Comparison of ENCODE assay signal across 26 mouse cellular contexts in genomic region chr1:187258756-187259155, GRCm38 (mm10). TPM values are rescaled to one million over a fixed set of nuclear protein-coding genes. Genes with fewer than 3 reads are reported as not detected.
A peak's percentile ranks its signal among the peaks of the same experiment; 100 is the strongest.
DNase-seq lines count a peak whose midpoint lies in the region; TF ChIP-seq lines count a peak whose summit lies in the region.
"Had no signal": no experiment of that assay in that cellular context is flagged by ENCODE, and none has a peak within 500 bp of the region (broad histone marks: within the 10 kb centered on the region; RNA-seq: fewer than 3 reads in every experiment).

No protein-coding gene starts in this region.

- H3K4me1 ChIP-seq in heart, adult 2 months (ENCODE audit: control insufficient read depth, insufficient read depth, low read length) = no peaks in the 10 kb centered on the region
- H3K4me1 ChIP-seq: liver, embryonic 15.5 days; lung, embryonic 15.5 days had no signal

- H3K4me3 ChIP-seq in heart, adult 2 months = no peak overlapping the region
- no peak overlapping the region for H3K4me3 ChIP-seq in layer of hippocampus, adult 2 months
- H3K4me3 ChIP-seq: hindbrain, embryonic 10.5 days; limb, embryonic 12.5 days; liver, embryonic 15.5 days; lung, embryonic 15.5 days; neural tube, embryonic 13.5 days had no signal

- no peak for TF ChIP-seq EP300 in heart, adult 2 months (IDR thresholded peaks at IDR 0.05; ENCODE audit: insufficient read depth, low read depth, low read length)

- H3K36me3 ChIP-seq in heart, adult 2 months (ENCODE audit: control insufficient read depth, insufficient read depth, low read length) = no peaks in the 10 kb centered on the region
- H3K36me3 ChIP-seq: limb, embryonic 12.5 days; liver, embryonic 15.5 days; lung, embryonic 15.5 days; neural tube, embryonic 13.5 days had no signal

- no peak overlapping the region for H3K9ac ChIP-seq in heart, adult 2 months (ENCODE audit: low read depth, low read length)
- H3K9ac ChIP-seq: limb, embryonic 12.5 days; liver, embryonic 15.5 days; lung, embryonic 15.5 days; neural tube, embryonic 13.5 days had no signal

- DNase-seq in heart, adult 2 months = no peak
- no peak for DNase-seq in heart, adult 11 months
- no peak for DNase-seq in layer of hippocampus, adult 2 months (ENCODE audit: low spot score in 2 of 2)
- DNase-seq in layer of hippocampus, adult 18-20 months (ENCODE audit: low spot score in 2 of 2) = no peak
- DNase-seq in NIH3T3 (ENCODE audit: low read depth) = peak; percentile 25
- DNase-seq in adipocyte (ENCODE audit: low spot score) = peak; percentile 52
- DNase-seq in kidney, postnatal 10 days = no peak
- DNase-seq: adrenal gland, postnatal 10 days; cerebellum, adult 8-10 months; cerebellum, postnatal 25 days; heart, postnatal 14 days; kidney, adult 18-20 months; kidney, postnatal 14 days; lung, postnatal 36 days; right cerebral cortex, postnatal 4 days; thymus, adult 2 months; thymus, postnatal 36 days had no signal

- H3K79me2 ChIP-seq in heart, adult 2 months (replicated peaks; ENCODE audit: control insufficient read depth, insufficient read depth, low read length) = no peaks in the 10 kb centered on the region

- no peak overlapping the region for H3K27ac ChIP-seq in heart, adult 2 months
- no peak overlapping the region for H3K27ac ChIP-seq in layer of hippocampus, adult 2 months
- H3K27ac ChIP-seq: hindbrain, embryonic 10.5 days; limb, embryonic 12.5 days; liver, embryonic 15.5 days; lung, embryonic 15.5 days; neural tube, embryonic 13.5 days had no signal

- WGBS in heart, adult 2 months = 87% methylated on average over 4 of the region's 4 CpGs

- intact Hi-C loops in heart, adult 2 months (cut with DNase I) = no loop called here

- H3K27me3 ChIP-seq in heart, adult 2 months (ENCODE audit: control insufficient read depth, insufficient read depth, low read length) = no peaks in the 10 kb centered on the region
- H3K27me3 ChIP-seq: limb, embryonic 12.5 days; liver, embryonic 15.5 days; lung, embryonic 15.5 days; neural tube, embryonic 13.5 days had no signal

- TF ChIP-seq CTCF in heart, adult 2 months (IDR thresholded peaks at IDR 0.05) = peak; percentile 9; the same call in 1 of the 2 replicates
- peak; percentile 57 for TF ChIP-seq CTCF in layer of hippocampus, adult 2 months (conservative IDR thresholded peaks at IDR 0.05)

- no peak for TF ChIP-seq POLR2A in heart, adult 2 months (IDR thresholded peaks at IDR 0.05; ENCODE audit: insufficient read depth, low read depth, low read length)

RNA-seq across cellular contexts. Expression of gene Gpatch2, which starts 43.4 kb away (rescaled TPM):
- total RNA-seq in heart, adult 2 months (2021) = 10 to 100 TPM; 10.1 to 10.5 TPM
- 5.9 and 8.6 TPM in 2 replicates for polyA plus RNA-seq in heart, adult 2 months (2012; rRNA removed)
- 10 to 100 TPM; 19.6 to 24.3 TPM for total RNA-seq in layer of hippocampus, adult 2 months (2021)
- total RNA-seq in layer of hippocampus, adult 18-20 months (2021) = 10 to 100 TPM; 20.9 to 22.0 TPM

RNA-seq across cellular contexts. Expression of gene Spata17, which starts 43.5 kb away (rescaled TPM):
- 1 to 10 TPM in 1 of 2 experiments, under 1 TPM in 1; 0.29 to 1.6 TPM for total RNA-seq in heart, adult 2 months (2021)
- polyA plus RNA-seq in heart, adult 2 months (2012; rRNA removed) = 0.66 and 0.82 TPM in 2 replicates
- under 1 TPM; 0.74 to 0.79 TPM for total RNA-seq in layer of hippocampus, adult 2 months (2021)
- 1 to 10 TPM in 1 of 2 experiments, under 1 TPM in 1; 0.71 to 1.1 TPM for total RNA-seq in layer of hippocampus, adult 18-20 months (2021)
- total RNA-seq: gastrocnemius, postnatal 4 days; megakaryocyte, adult 5-6 weeks had no signal
- polyA plus RNA-seq: liver, adult 2 months; spleen, adult 2 months had no signal

Comparison
In these comparisons a context has a peak if more than half of its experiments do, and no peak if none do; other contexts are left out.
1. DNase-seq: peak in NIH3T3 (single experiment) and adipocyte (single experiment); none in heart, adult 2 months (0 of 2), heart, adult 11 months (single experiment), layer of hippocampus, adult 2 months (0 of 2), layer of hippocampus, adult 18-20 months (0 of 2) and kidney, postnatal 10 days (single experiment).